Mouse (Mus musculus): ENCODE data around the gene Gm8127.
"Not testable (repeated sequence)": the region's sequence is repeated elsewhere in the genome, so short reads cannot be mapped to it uniquely, and the experiment has no call there.

The Gm8127 gene

GRCm38 (mm10) chr14:43256511-43256910 is 37.1 kb downstream of the Gm8127 start:
- H3K27me3 ChIP-seq (ENCODE audit: control insufficient read depth, insufficient read depth, low read length, poor library complexity, severe bottlenecking); DNase-seq (ENCODE audit: low read depth, low spot score); H3K36me3 ChIP-seq (ENCODE audit: control insufficient read depth, insufficient read depth, low read length, poor library complexity, severe bottlenecking): not testable (repeated sequence)

- not testable (repeated sequence) for DNase-seq (ENCODE audit: low read depth, low spot score); H3K36me3 ChIP-seq (ENCODE audit: control insufficient read depth, insufficient read depth, low read length, poor library complexity, severe bottlenecking); H3K27me3 ChIP-seq (ENCODE audit: control insufficient read depth, insufficient read depth, low read length, poor library complexity, severe bottlenecking)
Observed at GRCm38 (mm10) chr14:43250549-43251253, 42.9 kb downstream of the Gm8127 start.

GRCm38 (mm10) chr14:43249611-43250170 is 43.9 kb downstream of the Gm8127 start:
- H3K36me3 ChIP-seq (ENCODE audit: control insufficient read depth, insufficient read depth, low read length, poor library complexity, severe bottlenecking); H3K27me3 ChIP-seq (ENCODE audit: control insufficient read depth, insufficient read depth, low read length, poor library complexity, severe bottlenecking); DNase-seq (ENCODE audit: low read depth, low spot score): not testable (repeated sequence)
